Mouse (Mus musculus) hindbrain, postnatal 0 days (tissue): ENCODE data around the gene Bhmt. TPM values are rescaled to one million over a fixed set of nuclear protein-coding genes. Genes with fewer than 3 reads are reported as not detected.
"Not testable (repeated sequence)": the region's sequence is repeated elsewhere in the genome, so short reads cannot be mapped to it uniquely, and the experiment has no call there.

Source experiments
- ATAC-seq: fragments of 200-750 bp; cut with Nextera tagmentation; 2 replicates; pipeline ENCODE4 v1.8.0; 2017; ENCODE audit warnings: mild to moderate bottlenecking, moderate TSS enrichment, moderate library complexity
- DNase-seq: peaks from one replicate; pipeline ENCODE4 v3.0.0-alpha.2; 2015; ENCODE audit warnings: low spot score
- H3K27ac ChIP-seq: fragments of 300-500 bp; sonication (generic); 2 replicates; pipeline ENCODE4 v1.5.1; 2014; ENCODE audit warnings: mild to moderate bottlenecking
- H3K27me3 ChIP-seq: fragments of 300-500 bp; sonication (generic); 2 replicates; pipeline ENCODE4 v1.6.1; 2014; ENCODE audit warnings: low read length, mixed read lengths; ENCODE audit not compliant: insufficient read depth
- H3K36me3 ChIP-seq: fragments of 300-500 bp; sonication (generic); 2 replicates; pipeline ENCODE4 v1.6.1; 2014; ENCODE audit warnings: low read length, mixed read lengths; ENCODE audit not compliant: insufficient read depth
- H3K4me1 ChIP-seq: fragments of 300-500 bp; sonication (generic); 2 replicates; pipeline ENCODE4 v1.6.1; 2014; ENCODE audit warnings: antibody characterized with exemption, low read length, mixed read lengths; ENCODE audit not compliant: insufficient read depth
- H3K4me2 ChIP-seq: fragments of 300-500 bp; sonication (generic); 2 replicates; pipeline ENCODE4 v1.6.1; 2014; ENCODE audit warnings: low read depth, mild to moderate bottlenecking, low read length, moderate library complexity, mixed read lengths
- H3K4me3 ChIP-seq: fragments of 300-500 bp; sonication (generic); 2 replicates; pipeline ENCODE4 v1.5.1; 2014; ENCODE audit warnings: low read length
- H3K9ac ChIP-seq: fragments of 300-500 bp; sonication (generic); replicated peaks from 2 replicates; pipeline ENCODE4 v1.6.1; 2014; ENCODE audit warnings: mild to moderate bottlenecking, low read length, moderate library complexity, mixed read lengths
- H3K9me3 ChIP-seq: fragments of 300-500 bp; sonication (generic); 2 replicates; pipeline ENCODE4 v1.6.1; 2016; ENCODE audit warnings: low read length, mixed read lengths
- CTCF ChIP-seq: IDR thresholded peaks from 2 replicates; pipeline ENCODE4 v1.5.1; 2016; ENCODE audit warnings: antibody characterized with exemption, control low read depth, low read depth
- WGBS: fragments of 180-500 bp; shearing (Covaris S2); extraction: QIAGEN DNeasy Blood & Tissue Kit; methylation state at CpG from one replicate; pipeline ENCODE4 v1.1.7; 2014; 5-methylcytosine and 5-hydroxymethylcytosine counted together
- polyA plus RNA-seq: library from polyadenylated mRNA; unstranded; fragments of >200 nt; fragmentation: Nextera tagmentation; extraction: Ambion mirVana; gene quantifications from 2 replicates; pipeline ENCODE4 v1.2.1, GENCODE M21; 2015
- total RNA-seq: library from RNA; depleted of rRNA; stranded (reverse); fragments of >200 nt; gene quantifications from 2 replicates; pipeline ENCODE4 v1.2.3, GENCODE M21; 2014

Bhmt gene
- total and polyA plus RNA-seq, 2 experiments from 2014 or later = 0.05 to 1.1 TPM

- H3K27ac ChIP-seq = no peak overlapping the region
- no peaks in the 10 kb centered on the region for H3K9me3 ChIP-seq
- TF ChIP-seq CTCF = no peak
- no peaks in the 10 kb centered on the region for H3K4me1 ChIP-seq
- ATAC-seq (no peak), DNase-seq (no peak)
- H3K9ac ChIP-seq = no peak overlapping the region
- no peaks in the 10 kb centered on the region for H3K27me3 ChIP-seq
- no peak overlapping the region for H3K4me2 ChIP-seq
- H3K4me3 ChIP-seq = no peak overlapping the region
- no peaks in the 10 kb centered on the region for H3K36me3 ChIP-seq
- 78% methylated on average over 2 of the region's 2 CpGs for WGBS
Measured at GRCm38 (mm10) chr13:93608476-93608875, 29.3 kb downstream of the Bhmt start.

GRCm38 (mm10) chr13:93607701-93608100, 30.1 kb downstream of the Bhmt start:
- ATAC-seq = no peak
- H3K27me3 ChIP-seq = no peaks in the 10 kb centered on the region
- no peak overlapping the region for H3K4me3 ChIP-seq
- TF ChIP-seq CTCF = no peak
- H3K9ac ChIP-seq = no peak overlapping the region
- H3K27ac ChIP-seq = no peak overlapping the region
- H3K36me3 ChIP-seq = no peaks in the 10 kb centered on the region
- H3K4me2 ChIP-seq = no peak overlapping the region
- WGBS = 96% methylated on average over 3 of the region's 3 CpGs
- DNase-seq = no peak
- H3K9me3 ChIP-seq = no peaks in the 10 kb centered on the region
- no peaks in the 10 kb centered on the region for H3K4me1 ChIP-seq

GRCm38 (mm10) chr13:93606868-93607578, 30.7 kb downstream of the Bhmt start:
- 66% methylated on average over 13 of the region's 13 CpGs for whole genome bisulfite sequencing

GRCm38 (mm10) chr13:93604698-93605097, 33.1 kb downstream of the Bhmt start:
- Histone ChIP-seq H3K9me3 (no peaks in the 10 kb centered on the region), H3K9ac (no peak overlapping the region), H3K4me3 (no peak overlapping the region), H3K27ac (no peak overlapping the region), H3K4me2 (no peak overlapping the region), H3K36me3 (no peaks in the 10 kb centered on the region), H3K4me1 (no peaks in the 10 kb centered on the region), H3K27me3 (no peaks in the 10 kb centered on the region)
- ATAC-seq (no peak), DNase-seq (no peak)
- WGBS = 71% methylated on average over 4 of the region's 4 CpGs
- no peak for TF ChIP-seq CTCF

More at GRCm38 (mm10) chr13:93606868-93607578, 30.7 kb downstream of the Bhmt start:
- peak; percentile 40 for DNase-seq
- Histone ChIP-seq H3K36me3 (no peaks in the 10 kb centered on the region), H3K9ac (no peak overlapping the region), H3K4me1 (no peaks in the 10 kb centered on the region), H3K27ac (no peak overlapping the region), H3K4me2 (no peak overlapping the region), H3K27me3 (no peaks in the 10 kb centered on the region), H3K9me3 (no peaks in the 10 kb centered on the region), H3K4me3 (no peak overlapping the region)
- ATAC-seq = no peak
- no peak for TF ChIP-seq CTCF

- Histone ChIP-seq H3K9me3 (no peaks in the 10 kb centered on the region), H3K4me2 (no peak overlapping the region), H3K9ac (no peak overlapping the region), H3K36me3 (no peaks in the 10 kb centered on the region), H3K27me3 (no peaks in the 10 kb centered on the region), H3K27ac (no peak overlapping the region), H3K4me1 (no peaks in the 10 kb centered on the region), H3K4me3 (no peak overlapping the region)
- DNase-seq (no peak), ATAC-seq (no peak)
- TF ChIP-seq CTCF = no peak
- WGBS = 88% methylated on average over 11 of the region's 11 CpGs
Measured at GRCm38 (mm10) chr13:93601527-93601926, 36.2 kb downstream of the Bhmt start.

GRCm38 (mm10) chr13:93593040-93593699, 44.6 kb downstream of the Bhmt start:
- Histone ChIP-seq H3K9me3 (no peaks in the 10 kb centered on the region), H3K4me1 (no peaks in the 10 kb centered on the region), H3K36me3 (no peaks in the 10 kb centered on the region), H3K9ac (no peak overlapping the region), H3K4me3 (no peak overlapping the region), H3K27me3 (no peaks in the 10 kb centered on the region), H3K4me2 (no peak overlapping the region), H3K27ac (no peak overlapping the region)
- ATAC-seq = no peak
- DNase-seq = no peak
- TF ChIP-seq CTCF = no peak
- 88% methylated on average over 2 of the region's 2 CpGs for WGBS

- not testable (repeated sequence) for H3K36me3 ChIP-seq, H3K27me3 ChIP-seq, H3K4me3 ChIP-seq, H3K4me1 ChIP-seq, ATAC-seq, H3K4me2 ChIP-seq, H3K9me3 ChIP-seq, DNase-seq, H3K9ac ChIP-seq, H3K27ac ChIP-seq
- 87% methylated on average over 9 of the region's 9 CpGs for WGBS
Measured at GRCm38 (mm10) chr13:93582526-93582925, 55.2 kb downstream of the Bhmt start.
